Mouse (Mus musculus) heart, embryonic 12.5 days (tissue): ENCODE data around the gene Top3a. TPM values are rescaled to one million over a fixed set of nuclear protein-coding genes. Genes with fewer than 3 reads are reported as not detected.
A peak's percentile ranks its signal among the peaks of the same experiment; 100 is the strongest.

Experiments
- ATAC-seq: fragments of 200-750 bp; cut with Nextera tagmentation; 2 replicates; pipeline ENCODE4 v1.8.0; 2017; ENCODE audit warnings: moderate TSS enrichment, moderate library complexity; ENCODE audit not compliant: insufficient number of reproducible peaks, low FRiP score
- H3K27ac ChIP-seq: fragments of 300-500 bp; sonication (generic); 2 replicates; pipeline ENCODE4 v1.5.1; 2016; ENCODE audit warnings: mild to moderate bottlenecking, moderate library complexity; ENCODE audit not compliant: poor library complexity, severe bottlenecking
- H3K27me3 ChIP-seq: fragments of 300-500 bp; sonication (generic); replicated peaks from 2 replicates; pipeline ENCODE4 v1.6.1; 2016; ENCODE audit warnings: mild to moderate bottlenecking, moderate library complexity
- H3K36me3 ChIP-seq: fragments of 300-500 bp; sonication (generic); 2 replicates; pipeline ENCODE4 v1.6.1; 2016; ENCODE audit warnings: mild to moderate bottlenecking, moderate library complexity
- H3K4me1 ChIP-seq: fragments of 300-500 bp; sonication (generic); replicated peaks from 2 replicates; pipeline ENCODE4 v1.6.1; 2016; ENCODE audit warnings: mild to moderate bottlenecking
- H3K4me2 ChIP-seq: fragments of 300-500 bp; sonication (generic); 2 replicates; pipeline ENCODE4 v1.6.1; 2016; ENCODE audit warnings: mild to moderate bottlenecking, moderate library complexity
- H3K4me3 ChIP-seq: fragments of 300-500 bp; sonication (generic); 2 replicates; pipeline ENCODE4 v1.5.1; 2016; ENCODE audit warnings: mild to moderate bottlenecking
- H3K9ac ChIP-seq: fragments of 300-500 bp; sonication (generic); 2 replicates; pipeline ENCODE4 v1.6.1; 2016; ENCODE audit warnings: mild to moderate bottlenecking, moderate library complexity
- H3K9me3 ChIP-seq: fragments of 300-500 bp; sonication (generic); replicated peaks from 2 replicates; pipeline ENCODE4 v1.6.1; 2016; ENCODE audit warnings: mild to moderate bottlenecking, moderate library complexity
- WGBS: fragments of 180-500 bp; shearing (Covaris S2); methylation state at CpG from one replicate; pipeline ENCODE4 v1.1.7; 2016; 5-methylcytosine and 5-hydroxymethylcytosine counted together
- polyA plus RNA-seq: library from polyadenylated mRNA; unstranded; fragments of >200 nt; fragmentation: Nextera tagmentation; extraction: Ambion mirVana; gene quantifications from 2 replicates; pipeline ENCODE4 v1.2.1, GENCODE M21; 2016

The Top3a gene
- polyA plus RNA-seq, 1 experiment from 2014 or later, result 13.5 TPM

GRCm38 (mm10) chr11:60800892-60801291, 23.7 kb upstream of the Top3a start:
- no peak overlapping the region for H3K9ac ChIP-seq
- 78% methylated on average over 1 of the region's 1 CpGs for WGBS
- ATAC-seq, result no peak

GRCm38 (mm10) chr11:60799977-60800376, 22.8 kb upstream of the Top3a start:
- no peak overlapping the region for H3K4me2 ChIP-seq
- H3K4me3 ChIP-seq, result no peak overlapping the region
- no peak for ATAC-seq
- no peaks in the 10 kb centered on the region for H3K9me3 ChIP-seq
- peaks cover 8% of the 10 kb centered on the region; the same call in 1 of the 2 replicates for H3K4me1 ChIP-seq
- no peak overlapping the region for H3K27ac ChIP-seq
- H3K36me3 ChIP-seq, result peaks cover 60% of the 10 kb centered on the region
- no peak overlapping the region for H3K9ac ChIP-seq
- 86% methylated on average over 4 of the region's 4 CpGs for WGBS
- H3K27me3 ChIP-seq, result no peaks in the 10 kb centered on the region

More at GRCm38 (mm10) chr11:60800892-60801291, 23.7 kb upstream of the Top3a start:
- H3K27me3 ChIP-seq, result no peaks in the 10 kb centered on the region
- no peak overlapping the region for H3K27ac ChIP-seq
- H3K36me3 ChIP-seq, result peaks cover 56% of the 10 kb centered on the region
- H3K4me2 ChIP-seq, result no peak overlapping the region
- H3K4me3 ChIP-seq, result no peak overlapping the region
- no peaks in the 10 kb centered on the region for H3K9me3 ChIP-seq
- H3K4me1 ChIP-seq, result peaks cover 5% of the 10 kb centered on the region; the same call in 1 of the 2 replicates

- 87% methylated on average over 11 of the region's 11 CpGs for WGBS
- ATAC-seq, result no peak
- peaks cover 8% of the 10 kb centered on the region; the same call in 1 of the 2 replicates for H3K4me1 ChIP-seq
- H3K27me3 ChIP-seq, result no peaks in the 10 kb centered on the region
- H3K9me3 ChIP-seq, result no peaks in the 10 kb centered on the region
- H3K36me3 ChIP-seq, result peaks cover 72% of the 10 kb centered on the region
- no peak overlapping the region for H3K9ac ChIP-seq
- H3K27ac ChIP-seq, result peak overlapping the region; percentile 23; the same call in 1 of the 2 replicates
- H3K4me3 ChIP-seq, result no peak overlapping the region
- no peak overlapping the region for H3K4me2 ChIP-seq
These were observed 19.2 kb upstream of the Top3a start for GRCm38 (mm10) chr11:60796342-60796741.

DNA sequence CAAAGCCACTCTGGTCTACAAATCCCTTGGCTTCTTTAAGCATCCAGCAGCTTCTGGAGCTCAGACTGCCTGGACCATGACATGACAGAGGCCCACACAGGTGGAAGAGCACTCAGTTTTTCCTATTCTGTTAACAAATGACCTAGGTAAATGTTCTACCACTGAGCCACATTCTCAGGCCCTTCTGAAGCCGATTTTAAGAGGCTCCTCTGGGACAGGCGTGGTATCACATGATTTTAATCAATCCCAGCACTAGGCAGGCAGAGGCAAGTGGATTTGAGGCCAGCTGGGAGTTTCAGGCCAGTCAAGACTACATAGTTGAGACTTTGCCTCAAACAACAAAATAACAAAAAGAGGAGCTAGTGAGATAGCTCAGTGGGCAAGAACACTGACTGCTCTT, 13.3 kb upstream of the Top3a start:
- no peak overlapping the region for H3K4me3 ChIP-seq
- 0 out of 2 replicates have a peak, but pooled peaks cover 4% of the 10 kb centered on the region for H3K4me1 ChIP-seq
- H3K9me3 ChIP-seq, result no peaks in the 10 kb centered on the region
- no peak for ATAC-seq
- WGBS, result 88% methylated on average over 2 of the region's 2 CpGs
- H3K27ac ChIP-seq, result no peak overlapping the region
- H3K27me3 ChIP-seq, result no peaks in the 10 kb centered on the region
- H3K4me2 ChIP-seq, result no peak overlapping the region
- peaks cover 85% of the 10 kb centered on the region for H3K36me3 ChIP-seq
- no peak overlapping the region for H3K9ac ChIP-seq

DNA sequence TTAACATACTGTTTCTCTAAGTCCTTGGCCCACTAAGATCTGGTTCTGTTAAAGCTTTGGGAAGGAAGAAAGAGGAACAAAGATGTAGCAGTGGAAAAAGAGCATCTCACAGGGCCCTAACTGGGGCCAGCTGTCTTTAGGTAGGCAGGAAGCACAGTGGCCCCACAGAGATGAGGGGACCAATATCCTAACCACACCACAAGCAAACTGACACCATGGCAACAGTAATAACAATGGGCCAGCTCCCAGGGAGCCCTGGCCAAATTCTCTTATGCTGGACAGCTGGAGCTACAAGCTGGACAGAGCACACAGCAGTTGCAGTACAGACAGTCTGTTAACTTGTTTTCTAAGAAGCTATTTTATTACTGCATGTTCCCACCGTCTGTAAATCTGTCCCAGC, 10.4 kb upstream of the Top3a start:
- H3K27me3 ChIP-seq, result no peaks in the 10 kb centered on the region
- 80% methylated on average over 1 of the region's 1 CpGs for WGBS
- H3K36me3 ChIP-seq, result peaks cover 85% of the 10 kb centered on the region
- no peaks in the 10 kb centered on the region for H3K9me3 ChIP-seq
- H3K4me1 ChIP-seq, result 0 out of 2 replicates have a peak, but pooled peaks cover 4% of the 10 kb centered on the region
- no peak for ATAC-seq
- no peak overlapping the region for H3K4me2 ChIP-seq
- H3K4me3 ChIP-seq, result no peak overlapping the region
- H3K27ac ChIP-seq, result no peak overlapping the region
- no peak overlapping the region for H3K9ac ChIP-seq

GRCm38 (mm10) chr11:60784179-60784922, 7.2 kb upstream of the Top3a start:
- Histone ChIP-seq H3K4me2 (no peak overlapping the region), H3K9ac (no peak overlapping the region), H3K4me1 (peaks cover 37% of the 10 kb centered on the region), H3K36me3 (peaks cover 80% of the 10 kb centered on the region), H3K27ac (no peak overlapping the region), H3K27me3 (no peaks in the 10 kb centered on the region), H3K4me3 (no peak overlapping the region), H3K9me3 (no peaks in the 10 kb centered on the region)
- 90% methylated on average over 8 of the region's 8 CpGs for WGBS
- no peak for ATAC-seq

GRCm38 (mm10) chr11:60779673-60780189, 2.6 kb upstream of the Top3a start:
- H3K4me1 ChIP-seq, result peaks cover 63% of the 10 kb centered on the region
- H3K9me3 ChIP-seq, result no peaks in the 10 kb centered on the region
- H3K27ac ChIP-seq, result no peak overlapping the region
- H3K9ac ChIP-seq, result peak overlapping the region; percentile 57
- peak overlapping the region; percentile 65 for H3K4me2 ChIP-seq
- no peak for ATAC-seq
- WGBS, result 89% methylated on average over 10 of the region's 10 CpGs
- H3K4me3 ChIP-seq, result peak overlapping the region; percentile 21
- H3K27me3 ChIP-seq, result no peaks in the 10 kb centered on the region
- H3K36me3 ChIP-seq, result peaks cover 47% of the 10 kb centered on the region

DNA sequence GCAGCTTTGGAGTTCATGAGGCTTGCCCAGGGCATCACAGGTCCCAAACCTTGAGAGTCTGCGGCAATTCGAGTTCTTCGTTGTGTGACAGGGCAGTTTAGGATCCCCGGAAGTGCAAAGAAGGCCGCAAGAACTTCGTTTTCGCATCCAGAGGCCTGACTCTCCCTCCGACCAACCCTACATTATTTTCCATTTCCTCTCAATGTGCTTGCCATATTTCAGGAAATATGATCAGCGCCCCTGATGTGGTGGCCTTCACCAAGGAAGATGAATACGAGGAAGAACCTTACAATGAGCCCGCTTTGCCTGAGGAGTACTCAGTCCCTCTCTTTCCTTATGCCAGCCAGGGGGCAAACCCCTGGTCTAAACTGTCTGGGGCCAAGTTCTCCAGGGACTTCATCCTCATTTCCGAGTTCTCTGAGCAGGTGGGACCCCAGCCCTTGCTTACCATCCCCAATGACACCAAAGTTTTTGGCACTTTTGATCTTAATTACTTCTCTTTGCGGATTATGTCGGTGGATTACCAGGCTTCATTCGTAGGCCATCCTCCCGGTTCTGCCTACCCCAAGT, 721 bp upstream of the Top3a start:
- 25% methylated on average over 16 of the region's 16 CpGs for WGBS
- Histone ChIP-seq H3K9me3 (no peaks in the 10 kb centered on the region), H3K9ac (peak overlapping the region; percentile 83), H3K27ac (peak overlapping the region; percentile 79; the same call in 1 of the 2 replicates), H3K27me3 (no peaks in the 10 kb centered on the region), H3K4me3 (peak overlapping the region; percentile 86), H3K36me3 (peaks cover 33% of the 10 kb centered on the region), H3K4me1 (peaks cover 63% of the 10 kb centered on the region), H3K4me2 (peak overlapping the region; percentile 85)
- ATAC-seq, result no peak

- no peaks in the 10 kb centered on the region for H3K27me3 ChIP-seq
- WGBS, result 3% methylated on average over 17 of the region's 17 CpGs
- H3K36me3 ChIP-seq, result peaks cover 27% of the 10 kb centered on the region
- peak overlapping the region; percentile 79 for H3K27ac ChIP-seq
- peak overlapping the region; percentile 86 for H3K4me3 ChIP-seq
- H3K4me2 ChIP-seq, result peak overlapping the region; percentile 85
- H3K9ac ChIP-seq, result peak overlapping the region; percentile 83
- H3K4me1 ChIP-seq, result peaks cover 50% of the 10 kb centered on the region
- H3K9me3 ChIP-seq, result no peaks in the 10 kb centered on the region
- no peak for ATAC-seq
These were observed 897 bp downstream of the Top3a start for GRCm38 (mm10) chr11:60776107-60776828.

- Histone ChIP-seq H3K36me3 (peaks cover 21% of the 10 kb centered on the region), H3K4me2 (peak overlapping the region; percentile 85), H3K4me3 (peak overlapping the region; percentile 86), H3K4me1 (peaks cover 43% of the 10 kb centered on the region), H3K9ac (peak overlapping the region; percentile 83), H3K27me3 (no peaks in the 10 kb centered on the region), H3K9me3 (no peaks in the 10 kb centered on the region), H3K27ac (peak overlapping the region; percentile 79; the same call in 1 of the 2 replicates)
- 45% methylated on average over 6 of the region's 6 CpGs for WGBS
- no peak for ATAC-seq
These were observed 1.6 kb downstream of the Top3a start for GRCm38 (mm10) chr11:60775578-60775977.

DNA sequence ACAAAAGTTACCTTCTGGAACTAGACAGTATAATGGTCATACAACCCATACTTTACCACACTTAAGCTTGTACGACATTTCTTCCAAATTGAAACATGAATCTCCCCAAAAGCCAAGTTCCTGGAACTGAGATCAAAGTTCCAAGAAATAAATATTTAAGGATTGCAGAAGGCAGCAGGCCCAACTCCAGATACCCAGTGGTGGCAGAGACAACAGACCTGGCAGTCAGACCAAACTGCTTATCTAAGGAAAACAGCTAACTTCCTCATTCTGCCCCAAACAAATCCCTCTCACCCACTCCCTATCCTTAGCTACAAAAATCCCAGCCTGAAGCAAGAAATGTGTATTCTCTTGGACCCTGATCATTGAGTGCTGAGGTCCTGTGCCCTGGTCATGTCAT, 2.3 kb downstream of the Top3a start:
- peaks cover 13% of the 10 kb centered on the region for H3K36me3 ChIP-seq
- WGBS, result 45% methylated on average over 1 of the region's 1 CpGs
- H3K4me3 ChIP-seq, result no peak overlapping the region
- H3K9me3 ChIP-seq, result no peaks in the 10 kb centered on the region
- H3K27me3 ChIP-seq, result no peaks in the 10 kb centered on the region
- H3K9ac ChIP-seq, result no peak overlapping the region
- H3K27ac ChIP-seq, result no peak overlapping the region
- peaks cover 35% of the 10 kb centered on the region for H3K4me1 ChIP-seq
- no peak for ATAC-seq
- peak overlapping the region; percentile 85 for H3K4me2 ChIP-seq
